Mouse (Mus musculus): ENCODE data around the gene Gadd45b.

DNA sequence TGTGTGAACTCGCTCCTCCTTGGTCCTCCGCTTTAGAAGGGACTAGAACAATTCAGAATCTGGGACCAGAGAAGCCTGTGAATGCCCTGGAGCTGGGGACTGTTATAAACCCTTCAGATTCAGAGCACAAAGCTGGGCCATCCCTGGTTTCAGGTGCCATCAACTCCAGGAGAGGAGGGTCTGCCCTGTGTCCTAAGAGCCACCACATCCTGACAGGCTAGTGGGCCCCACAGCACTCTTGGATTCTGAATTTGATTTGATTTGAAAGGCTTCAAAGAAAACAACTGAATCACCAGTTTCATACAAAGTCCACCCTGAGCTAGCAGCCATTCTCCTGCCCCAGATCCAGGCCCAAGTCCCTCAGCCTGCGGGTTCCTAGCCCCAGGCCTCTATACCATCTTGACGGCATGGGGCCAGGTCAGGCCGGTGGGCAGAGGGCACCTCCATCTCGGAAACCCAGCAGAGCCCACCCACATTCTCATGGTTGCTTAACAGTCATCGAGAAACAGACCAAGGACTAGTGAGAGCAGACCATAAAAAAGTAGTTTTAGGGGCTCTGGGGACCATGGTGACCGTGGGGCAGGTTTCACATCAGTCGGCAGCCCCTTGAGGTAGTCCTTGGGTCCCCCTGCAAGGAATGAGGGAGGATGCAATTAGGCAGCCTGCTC lies 27.5 kb upstream of the Gadd45b start:
- TF ChIP-seq POLR2A (IDR thresholded peaks at IDR 0.05; ENCODE audit: insufficient read depth, low read depth, low read length): no peak
- no peak for TF ChIP-seq CTCF (IDR thresholded peaks at IDR 0.05)
- no peak for TF ChIP-seq EP300 (IDR thresholded peaks at IDR 0.05; ENCODE audit: insufficient read depth, low read depth, low read length)
